Comparison of ENCODE assay signal across 13 mouse cellular contexts in the genomic region with DNA sequence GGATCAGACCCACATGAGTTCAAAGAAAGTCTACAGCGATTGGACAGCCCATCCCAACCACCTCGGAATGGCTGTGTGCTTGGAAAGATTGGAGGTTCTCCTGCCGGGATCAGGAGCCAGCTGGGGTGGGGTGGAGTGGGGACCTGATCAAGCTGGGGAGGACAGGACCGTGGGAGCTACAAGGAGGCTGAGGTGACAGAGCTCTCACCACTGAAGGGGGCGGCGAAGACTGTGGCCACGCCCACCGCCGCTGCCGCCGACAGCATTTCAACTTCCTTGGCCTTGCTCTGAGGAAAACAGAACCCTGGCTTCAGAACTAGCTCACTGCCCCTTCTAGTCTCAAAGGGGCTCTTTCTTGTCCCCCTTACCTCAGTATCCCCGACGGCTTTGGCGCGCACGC. TPM values are rescaled to one million over a fixed set of nuclear protein-coding genes. Genes with fewer than 3 reads are reported as not detected.
DNase-seq lines count a peak whose midpoint lies in the region; ATAC-seq and TF ChIP-seq lines count a peak whose summit lies in the region.
"Had no signal": no experiment of that assay in that cellular context is flagged by ENCODE, and none has a peak within 500 bp of the region (broad histone marks: within the 10 kb centered on the region; RNA-seq: fewer than 3 reads in every experiment).

No protein-coding gene starts in this region.

- no peak for DNase-seq in heart, adult 18-20 months
- peak; percentile 35 for DNase-seq in lung, postnatal 10 days
- no peak for DNase-seq in lung, adult 2 months
- DNase-seq in cerebellum, adult 9-10 months = no peak
- no peak for DNase-seq in cerebellum, adult 18-20 months
- DNase-seq: heart, adult 11 months; spleen, adult 18-20 months had no signal

- peaks cover 55% of the 10 kb centered on the region for H3K27me3 ChIP-seq in heart, embryonic 12.5 days (replicated peaks)
- H3K27me3 ChIP-seq in hindbrain, embryonic 16.5 days (replicated peaks; ENCODE audit: control insufficient read depth, insufficient read depth, low read length) = no peaks in the 10 kb centered on the region
- peaks cover 3% of the 10 kb centered on the region; the same call in 1 of the 2 replicates for H3K27me3 ChIP-seq in neural tube, embryonic 13.5 days

- peaks cover 8% of the 10 kb centered on the region for H3K4me1 ChIP-seq in heart, embryonic 12.5 days (replicated peaks)
- H3K4me1 ChIP-seq in lung, adult 2 months (ENCODE audit: control insufficient read depth, insufficient read depth, low read length) = no peaks in the 10 kb centered on the region
- H3K4me1 ChIP-seq in hindbrain, embryonic 16.5 days (ENCODE audit: control insufficient read depth, insufficient read depth, low read depth, low read length) = no peaks in the 10 kb centered on the region
- no peaks in the 10 kb centered on the region for H3K4me1 ChIP-seq in neural tube, embryonic 13.5 days (replicated peaks)

- H3K27ac ChIP-seq in heart, embryonic 12.5 days (ENCODE audit: poor library complexity, severe bottlenecking) = no peak overlapping the region
- no peak overlapping the region for H3K27ac ChIP-seq in hindbrain, embryonic 16.5 days (ENCODE audit: low read depth, low read length)
- no peak overlapping the region for H3K27ac ChIP-seq in neural tube, embryonic 13.5 days (replicated peaks)

- H3K36me3 ChIP-seq in heart, embryonic 12.5 days = no peaks in the 10 kb centered on the region
- H3K36me3 ChIP-seq in hindbrain, embryonic 16.5 days (ENCODE audit: control insufficient read depth, insufficient read depth, low read length) = no peaks in the 10 kb centered on the region
- H3K36me3 ChIP-seq in neural tube, embryonic 13.5 days = no peaks in the 10 kb centered on the region

- TF ChIP-seq POLR2A in lung, adult 2 months (IDR thresholded peaks at IDR 0.05; ENCODE audit: borderline replicate concordance, extremely low read depth, low read depth, low read length) = no peak

- H3K9ac ChIP-seq in heart, embryonic 12.5 days = no peak overlapping the region
- no peak overlapping the region for H3K9ac ChIP-seq in hindbrain, embryonic 16.5 days (ENCODE audit: low read depth, low read length)
- H3K9ac ChIP-seq in neural tube, embryonic 13.5 days = no peak overlapping the region

- TF ChIP-seq CTCF in lung, adult 2 months (IDR thresholded peaks at IDR 0.05; ENCODE audit: insufficient read depth, low read length) = no peak

- H3K4me2 ChIP-seq in heart, embryonic 12.5 days = peak overlapping the region; percentile 57
- H3K4me2 ChIP-seq in hindbrain, embryonic 16.5 days (ENCODE audit: low read length) = peak overlapping the region; percentile 19
- H3K4me2 ChIP-seq in neural tube, embryonic 13.5 days = peak overlapping the region; percentile 22; the same call in 1 of the 2 replicates

- peak overlapping the region; percentile 18; the same call in 1 of the 2 replicates for H3K4me3 ChIP-seq in heart, embryonic 12.5 days
- H3K4me3 ChIP-seq in lung, adult 2 months (replicated peaks; ENCODE audit: extremely low read depth, low read depth, low read length) = no peak overlapping the region
- no peak overlapping the region for H3K4me3 ChIP-seq in hindbrain, embryonic 16.5 days (ENCODE audit: low read length)
- H3K4me3 ChIP-seq in neural tube, embryonic 13.5 days = no peak overlapping the region

- no peaks in the 10 kb centered on the region for H3K9me3 ChIP-seq in heart, embryonic 12.5 days (replicated peaks)
- no peaks in the 10 kb centered on the region for H3K9me3 ChIP-seq in hindbrain, embryonic 16.5 days (ENCODE audit: control insufficient read depth, low read length)
- no peaks in the 10 kb centered on the region for H3K9me3 ChIP-seq in neural tube, embryonic 13.5 days

- no peak for ATAC-seq in heart, embryonic 12.5 days (ENCODE audit: insufficient number of reproducible peaks, low FRiP score)
- ATAC-seq in hindbrain, embryonic 16.5 days = no peak
- no peak for ATAC-seq in neural tube, embryonic 13.5 days (ENCODE audit: low read depth)
- ATAC-seq: activated CD4-positive, CD25-positive, alpha-beta regulatory T cell, adult 4 months had no signal

- 9% methylated on average over 16 of the region's 16 CpGs for WGBS in heart, embryonic 12.5 days
- 20% methylated on average over 16 of the region's 16 CpGs for WGBS in lung, adult 2 months
- WGBS in hindbrain, embryonic 16.5 days = 22% methylated on average over 16 of the region's 16 CpGs
- WGBS in neural tube, embryonic 13.5 days = 21% methylated on average over 16 of the region's 16 CpGs

RNA-seq across cellular contexts. Expression of a gene that starts 3.8 kb away (rescaled TPM):
- polyA plus RNA-seq in heart, embryonic 12.5 days (2016; fragmentation: Nextera tagmentation; extraction: Ambion mirVana) = 0.06 and 0.15 TPM in 2 replicates
- not detected for total RNA-seq in heart, adult 18-20 months (2021)
- polyA plus RNA-seq in lung, adult 2 months (2012; rRNA removed) = 1.4 TPM in 1 of 2 replicates, not detected in the other
- polyA plus RNA-seq in hindbrain, embryonic 16.5 days (2015; fragmentation: Nextera tagmentation; extraction: Ambion mirVana) = 0.57 and 0.78 TPM in 2 replicates
- polyA plus RNA-seq in neural tube, embryonic 13.5 days (2015; fragmentation: Nextera tagmentation; extraction: Ambion mirVana) = not detected in 2 replicates
- polyA plus RNA-seq: activated CD4-positive, CD25-positive, alpha-beta regulatory T cell, adult 4 months; cortical plate, adult 2 months had no signal

RNA-seq across cellular contexts. Expression of a gene that starts 21.1 kb away (rescaled TPM):
- polyA plus RNA-seq in heart, embryonic 12.5 days (2016; fragmentation: Nextera tagmentation; extraction: Ambion mirVana) = 0.78 and 1.2 TPM in 2 replicates
- under 1 TPM; 0.36 to 0.57 TPM for total RNA-seq in heart, adult 18-20 months (2021)
- polyA plus RNA-seq in lung, adult 2 months (2012; rRNA removed) = 0.20 TPM in 1 of 2 replicates, not detected in the other
- not detected in 2 replicates for polyA plus RNA-seq in hindbrain, embryonic 16.5 days (2015; fragmentation: Nextera tagmentation; extraction: Ambion mirVana)
- not detected in 2 replicates for polyA plus RNA-seq in neural tube, embryonic 13.5 days (2015; fragmentation: Nextera tagmentation; extraction: Ambion mirVana)
- polyA plus RNA-seq: activated CD4-positive, CD25-positive, alpha-beta regulatory T cell, adult 4 months; cortical plate, adult 2 months; neural tube, embryonic 14.5 days had no signal

RNA-seq across cellular contexts. Expression of a gene that starts 25.8 kb away (rescaled TPM):
- polyA plus RNA-seq in heart, embryonic 12.5 days (2016; fragmentation: Nextera tagmentation; extraction: Ambion mirVana) = 186 and 208 TPM in 2 replicates
- 1,000 to 10,000 TPM; 1,275 to 1,343 TPM for total RNA-seq in heart, adult 18-20 months (2021)
- polyA plus RNA-seq in lung, adult 2 months (2012; rRNA removed) = 19.6 and 29.1 TPM in 2 replicates
- polyA plus RNA-seq in hindbrain, embryonic 16.5 days (2015; fragmentation: Nextera tagmentation; extraction: Ambion mirVana) = 0.09 and 0.66 TPM in 2 replicates
- not detected in 2 replicates for polyA plus RNA-seq in neural tube, embryonic 13.5 days (2015; fragmentation: Nextera tagmentation; extraction: Ambion mirVana)
- polyA plus RNA-seq: activated CD4-positive, CD25-positive, alpha-beta regulatory T cell, adult 4 months had no signal

RNA-seq across cellular contexts. Expression of a gene that starts 26.7 kb away (rescaled TPM):
- polyA plus RNA-seq in heart, embryonic 12.5 days (2016; fragmentation: Nextera tagmentation; extraction: Ambion mirVana) = 0.93 and 1.1 TPM in 2 replicates
- 1 to 10 TPM; 3.1 to 3.7 TPM for total RNA-seq in heart, adult 18-20 months (2021)
- 0.70 and 2.1 TPM in 2 replicates for polyA plus RNA-seq in lung, adult 2 months (2012; rRNA removed)
- 44.3 and 49.8 TPM in 2 replicates for polyA plus RNA-seq in hindbrain, embryonic 16.5 days (2015; fragmentation: Nextera tagmentation; extraction: Ambion mirVana)
- 12.6 and 14.2 TPM in 2 replicates for polyA plus RNA-seq in neural tube, embryonic 13.5 days (2015; fragmentation: Nextera tagmentation; extraction: Ambion mirVana)
- polyA plus RNA-seq: activated CD4-positive, CD25-positive, alpha-beta regulatory T cell, adult 4 months had no signal

RNA-seq across cellular contexts. Expression of a gene that starts 41.2 kb away (rescaled TPM):
- not detected in 2 replicates for polyA plus RNA-seq in heart, embryonic 12.5 days (2016; fragmentation: Nextera tagmentation; extraction: Ambion mirVana)
- total RNA-seq in heart, adult 18-20 months (2021) = 1 to 10 TPM; 1.2 TPM
- 0.18 TPM in 1 of 2 replicates, not detected in the other for polyA plus RNA-seq in lung, adult 2 months (2012; rRNA removed)
- 0.35 and 0.41 TPM in 2 replicates for polyA plus RNA-seq in hindbrain, embryonic 16.5 days (2015; fragmentation: Nextera tagmentation; extraction: Ambion mirVana)
- polyA plus RNA-seq in neural tube, embryonic 13.5 days (2015; fragmentation: Nextera tagmentation; extraction: Ambion mirVana) = not detected in 2 replicates
- polyA plus RNA-seq: activated CD4-positive, CD25-positive, alpha-beta regulatory T cell, adult 4 months had no signal

Comparison
In these comparisons a context has a peak if more than half of its experiments do, and no peak if none do; other contexts are left out.
1. RNA of a gene that starts 25.8 kb away (polyA plus RNA-seq): 186 to 208 TPM in heart, embryonic 12.5 days and 19.6 to 29.1 TPM in lung, adult 2 months; 0.09 to 0.66 TPM in hindbrain, embryonic 16.5 days and not detected in neural tube, embryonic 13.5 days; every median in the first group is over 10 times any median in the second.
2. Peak in every context shown above with its lines, with median percentiles within 50 percentile points of each other: H3K4me2 ChIP-seq.